Mouse (Mus musculus) cortical plate, adult 2 months (tissue): ENCODE results near the gene Exoc2. TPM values are rescaled to one million over a fixed set of nuclear protein-coding genes. Genes with fewer than 3 reads are reported as not detected.

ENCODE experiments used
- H3K27ac ChIP-seq: fragments of 200-500 bp; 2 replicates; pipeline ENCODE4 v1.5.1; 2012; ENCODE audit warnings: low read length, control low read depth, inconsistent platforms; ENCODE audit not compliant: insufficient read depth
- H3K4me1 ChIP-seq: fragments of 200-500 bp; 2 replicates; pipeline ENCODE4 v1.6.1; 2011; ENCODE audit warnings: low read length; ENCODE audit not compliant: control insufficient read depth, insufficient read depth
- H3K4me3 ChIP-seq: fragments of 200-500 bp; 2 replicates; pipeline ENCODE4 v1.5.1; 2011; ENCODE audit warnings: mild to moderate bottlenecking, low read length, control low read depth; ENCODE audit not compliant: insufficient read depth
- CTCF ChIP-seq: fragments of 200-500 bp; IDR thresholded peaks from 2 replicates; pipeline ENCODE4 v1.5.1; 2011; ENCODE audit warnings: mild to moderate bottlenecking, control low read depth, low read length; ENCODE audit not compliant: insufficient read depth; ENCODE audit errors: extremely low read depth
- POLR2A ChIP-seq: fragments of 200-500 bp; IDR thresholded peaks from 2 replicates; pipeline ENCODE4 v1.6.1; 2011; ENCODE audit warnings: mild to moderate bottlenecking, low read length, control low read depth; ENCODE audit not compliant: insufficient read depth; ENCODE audit errors: extremely low read depth
- polyA plus RNA-seq: library from polyadenylated mRNA; depleted of rRNA; stranded (reverse); fragments of >200 nt; gene quantifications from 2 replicates; pipeline ENCODE4 v1.2.3, GENCODE M21; 2012

Exoc2 gene
- polyA plus RNA-seq, 1 experiment = 26.6 TPM

DNA sequence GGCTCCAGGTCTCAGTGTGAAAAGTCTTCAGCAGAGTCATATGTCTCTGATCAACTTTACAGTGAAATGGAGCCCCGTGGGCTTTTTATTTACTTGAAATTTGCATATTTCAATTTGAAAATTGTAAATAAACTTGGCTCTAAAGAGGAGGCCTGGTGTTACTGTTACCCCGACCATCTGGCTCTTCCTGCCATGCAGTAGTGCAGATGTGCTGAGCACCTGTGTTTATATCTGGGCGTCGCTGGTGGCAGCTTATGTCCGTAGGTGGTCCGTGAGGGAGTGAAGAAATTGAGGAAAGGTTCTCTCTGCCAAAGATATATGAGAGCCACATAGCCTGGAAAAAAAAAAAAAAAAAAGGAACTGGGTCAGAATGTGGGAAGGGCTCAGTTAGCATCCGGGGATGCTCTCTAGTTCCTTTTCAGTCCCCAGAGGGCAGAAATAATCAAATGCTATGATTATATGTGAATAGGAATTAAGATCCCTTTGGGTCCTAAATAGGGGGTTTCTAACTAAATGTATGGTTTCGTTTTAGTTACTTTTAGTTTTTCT, 2.7 kb upstream of the Exoc2 start:
- H3K27ac ChIP-seq = no peak overlapping the region
- no peak overlapping the region for H3K4me3 ChIP-seq
- TF ChIP-seq CTCF (no peak), POLR2A (no peak)
- H3K4me1 ChIP-seq = peaks cover 4% of the 10 kb centered on the region

- Histone ChIP-seq H3K4me3 (peak overlapping the region; percentile 72), H3K27ac (no peak overlapping the region), H3K4me1 (peaks cover 4% of the 10 kb centered on the region)
- no peak for TF ChIP-seq CTCF
- TF ChIP-seq POLR2A = no peak
These were observed 346 bp upstream of the Exoc2 start for GRCm38 (mm10) chr13:30974247-30974630.

DNA sequence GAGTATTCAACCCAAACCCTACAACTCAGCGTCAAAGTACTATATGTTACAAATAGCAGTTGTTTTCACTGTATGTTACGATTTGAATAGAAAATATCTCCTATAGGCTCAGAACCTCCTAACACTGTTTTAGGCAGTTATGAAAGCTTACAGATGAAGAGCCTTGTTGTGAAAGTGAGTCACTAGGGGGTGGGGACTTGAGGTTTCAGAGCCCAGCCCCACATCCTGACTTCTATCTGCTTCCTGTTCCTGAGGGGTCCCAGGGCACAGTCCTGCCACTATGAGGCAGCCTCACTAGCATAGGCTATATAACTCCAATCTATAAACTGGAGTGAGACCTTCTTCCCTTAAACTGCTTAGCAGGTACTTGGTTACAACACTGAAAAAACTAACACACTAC, 1.8 kb downstream of the Exoc2 start:
- TF ChIP-seq CTCF = no peak
- H3K27ac ChIP-seq = no peak overlapping the region
- H3K4me3 ChIP-seq = no peak overlapping the region
- peaks cover 1% of the 10 kb centered on the region; the same call in 1 of the 2 replicates for H3K4me1 ChIP-seq

DNA sequence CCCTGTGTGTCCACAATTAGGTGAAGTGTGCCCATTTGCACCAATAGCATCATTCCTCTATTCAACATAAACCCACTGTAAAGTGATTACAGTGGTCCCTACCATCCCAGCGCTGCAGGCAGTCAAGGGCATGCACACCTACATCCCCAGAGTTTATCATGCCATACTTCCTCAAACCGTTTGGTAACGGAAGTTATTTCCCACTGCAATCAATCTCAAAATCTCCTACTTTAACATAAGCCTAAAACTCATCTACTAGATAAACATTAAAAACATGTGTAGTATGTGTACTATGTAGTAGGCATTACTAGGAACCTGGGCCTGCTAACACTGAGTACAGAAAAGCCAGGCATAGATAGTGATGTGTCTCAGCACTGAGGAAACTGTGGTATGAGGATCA, 2.8 kb downstream of the Exoc2 start:
- H3K4me1 ChIP-seq = no peaks in the 10 kb centered on the region
- no peak overlapping the region for H3K27ac ChIP-seq
- TF ChIP-seq CTCF = no peak
- no peak for TF ChIP-seq POLR2A
- H3K4me3 ChIP-seq = no peak overlapping the region

- Histone ChIP-seq H3K27ac (no peak overlapping the region), H3K4me3 (no peak overlapping the region), H3K4me1 (no peaks in the 10 kb centered on the region)
- TF ChIP-seq POLR2A = no peak
- TF ChIP-seq CTCF = no peak
These were observed 5.6 kb downstream of the Exoc2 start for GRCm38 (mm10) chr13:30968311-30968710.

- no peak overlapping the region for H3K27ac ChIP-seq
- TF ChIP-seq CTCF = no peak
- no peak for TF ChIP-seq POLR2A
- H3K4me3 ChIP-seq = no peak overlapping the region
- no peaks in the 10 kb centered on the region for H3K4me1 ChIP-seq
These were observed 7.4 kb downstream of the Exoc2 start for GRCm38 (mm10) chr13:30966507-30966911.

- no peak overlapping the region for H3K27ac ChIP-seq
- H3K4me1 ChIP-seq = no peaks in the 10 kb centered on the region; the same call in 1 of the 2 replicates
- TF ChIP-seq POLR2A (no peak), CTCF (no peak)
- H3K4me3 ChIP-seq = no peak overlapping the region
These were observed 12.0 kb downstream of the Exoc2 start for GRCm38 (mm10) chr13:30961932-30962331.

GRCm38 (mm10) chr13:30960714-30961113, 13.2 kb downstream of the Exoc2 start:
- Histone ChIP-seq H3K27ac (no peak overlapping the region), H3K4me1 (no peaks in the 10 kb centered on the region; the same call in 1 of the 2 replicates), H3K4me3 (no peak overlapping the region)
- no peak for TF ChIP-seq POLR2A
- TF ChIP-seq CTCF = no peak

- TF ChIP-seq POLR2A = no peak
- TF ChIP-seq CTCF = no peak
- no peaks in the 10 kb centered on the region; the same call in 1 of the 2 replicates for H3K4me1 ChIP-seq
- no peak overlapping the region for H3K27ac ChIP-seq
- H3K4me3 ChIP-seq = no peak overlapping the region
These were observed 20.3 kb downstream of the Exoc2 start for GRCm38 (mm10) chr13:30953580-30953979.

- TF ChIP-seq POLR2A (no peak), CTCF (no peak)
- Histone ChIP-seq H3K27ac (no peak overlapping the region), H3K4me1 (no peaks in the 10 kb centered on the region), H3K4me3 (no peak overlapping the region)
These were observed 21.8 kb downstream of the Exoc2 start for GRCm38 (mm10) chr13:30952044-30952443.

DNA sequence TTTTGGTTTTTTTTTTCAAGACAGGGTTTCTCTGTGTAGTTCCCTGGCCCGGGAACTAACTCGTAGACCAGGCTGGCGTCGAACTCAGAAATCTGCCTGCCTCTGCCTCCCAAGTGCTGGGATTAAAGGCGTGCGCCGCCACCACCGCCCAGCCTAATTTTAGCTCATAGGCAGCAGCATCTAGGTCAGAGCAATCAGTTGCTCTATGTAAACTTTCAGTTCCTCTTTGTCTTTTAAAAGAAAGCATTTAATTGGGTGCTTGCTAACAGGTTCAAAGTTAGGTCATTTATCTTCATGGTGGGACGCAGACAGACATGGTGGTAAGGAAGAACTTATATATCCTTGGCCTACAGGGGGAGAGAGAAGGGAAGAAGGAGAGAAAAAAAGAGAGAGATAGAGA, 24.7 kb downstream of the Exoc2 start:
- no peak for TF ChIP-seq POLR2A
- no peak for TF ChIP-seq CTCF
- no peak overlapping the region for H3K4me3 ChIP-seq
- H3K4me1 ChIP-seq = peaks cover 3% of the 10 kb centered on the region
- no peak overlapping the region for H3K27ac ChIP-seq
